Mouse (Mus musculus) naive thymus-derived CD4-positive, alpha-beta T cell, adult 2 months (primary cell): ENCODE data around the gene Selenos.

ENCODE experiments used
- DNase-seq: peaks from one replicate; pipeline ENCODE4 v3.0.0-alpha.2; 2011; ENCODE audit warnings: low read depth

Gene Selenos

GRCm38 (mm10) chr7:66087652-66088051, 8.2 kb downstream of the Selenos start:
- DNase-seq: no peak

DNA sequence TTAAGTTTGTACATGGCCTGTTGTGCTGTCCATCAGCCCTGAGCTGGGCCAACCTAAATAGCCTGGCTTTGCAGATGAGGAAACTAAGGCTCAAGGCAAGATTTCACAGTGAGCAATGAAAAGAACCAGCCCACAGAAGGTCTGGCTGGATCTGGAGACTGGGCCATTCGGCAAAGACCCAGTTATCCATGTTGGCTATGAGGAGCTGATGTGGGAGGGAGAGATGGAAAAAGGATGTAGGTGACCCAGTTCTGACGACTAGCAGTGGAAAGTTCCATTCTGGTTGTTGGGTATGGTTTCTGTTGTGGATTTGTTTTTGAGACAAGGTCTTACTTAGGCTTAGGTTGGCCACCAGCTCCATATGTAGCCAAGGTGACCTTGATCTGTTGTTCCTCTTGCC, 8.6 kb downstream of the Selenos start:
- no peak for DNase-seq

GRCm38 (mm10) chr7:66090676-66091190, 11.3 kb downstream of the Selenos start:
- no peak for DNase-seq

GRCm38 (mm10) chr7:66091553-66091952, 12.1 kb downstream of the Selenos start:
- DNase-seq: no peak

- no peak for DNase-seq
These were observed 13.2 kb downstream of the Selenos start for GRCm38 (mm10) chr7:66092656-66093055.

DNA sequence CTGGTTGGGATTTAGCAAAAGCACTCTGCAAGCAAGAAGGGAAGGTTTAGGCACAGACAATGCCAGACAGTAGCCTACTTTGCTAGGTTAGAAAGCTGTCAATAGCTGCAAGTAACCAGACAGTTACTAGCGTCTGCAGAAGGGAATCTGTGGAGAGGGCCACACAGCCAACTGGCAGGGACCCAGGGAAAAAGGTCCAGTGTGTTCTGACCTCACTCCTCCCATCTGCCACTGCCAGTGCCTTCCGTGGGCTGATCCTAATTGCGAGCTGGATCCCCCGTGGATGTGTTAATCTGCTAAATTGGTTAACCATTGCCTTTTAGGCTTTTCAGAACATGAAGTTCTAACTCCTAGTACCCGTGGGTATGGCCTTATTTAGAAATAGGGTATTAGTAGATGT, 14.7 kb downstream of the Selenos start:
- DNase-seq: no peak

- no peak for DNase-seq
These were observed 19.4 kb downstream of the Selenos start for GRCm38 (mm10) chr7:66098803-66099202.

GRCm38 (mm10) chr7:66101866-66102265, 22.4 kb downstream of the Selenos start:
- peak; percentile 82 for DNase-seq

DNA sequence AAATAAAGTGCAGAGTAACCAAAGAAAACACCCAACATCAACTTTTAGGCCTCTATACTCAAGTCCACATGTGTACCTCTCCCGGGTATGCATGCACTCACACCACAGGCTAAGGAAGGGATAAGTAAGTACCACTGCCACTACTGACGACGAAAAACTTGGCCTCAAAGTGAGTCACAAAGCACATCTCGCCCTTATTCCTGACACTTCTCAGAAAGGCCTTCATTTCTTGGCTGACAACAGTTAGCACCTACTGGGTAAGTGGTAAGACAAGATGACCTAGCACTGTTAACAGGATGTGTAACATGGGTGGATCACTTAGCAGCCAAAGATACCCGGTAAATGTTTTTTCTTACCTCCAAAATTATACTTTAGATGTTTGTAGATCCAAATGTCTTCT, 25.1 kb downstream of the Selenos start:
- no peak for DNase-seq

GRCm38 (mm10) chr7:66105771-66106170, 26.3 kb downstream of the Selenos start:
- DNase-seq: no peak

DNA sequence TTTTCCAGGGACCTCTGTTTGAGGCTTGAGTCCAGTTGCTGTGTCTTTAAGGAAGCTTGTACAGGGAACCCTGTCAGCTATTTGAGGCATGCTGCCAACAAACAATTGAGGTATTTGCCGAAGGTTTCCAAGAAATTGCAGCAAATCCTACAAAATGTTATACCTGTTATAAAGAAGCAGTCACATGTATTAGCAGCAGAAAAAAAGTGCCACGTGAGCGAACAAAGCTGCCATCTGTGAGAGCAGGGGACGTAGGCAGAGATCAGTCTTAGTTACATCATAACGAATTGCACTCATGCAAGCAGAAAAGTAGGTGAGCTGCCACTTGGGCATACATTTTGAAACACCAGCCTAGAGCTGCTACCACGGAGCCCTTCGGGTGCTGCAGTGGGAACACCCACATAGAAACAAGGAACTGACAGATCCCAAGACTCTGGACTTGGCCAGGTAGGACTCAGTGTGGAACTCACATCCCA, 27.2 kb downstream of the Selenos start:
- DNase-seq: no peak

DNA sequence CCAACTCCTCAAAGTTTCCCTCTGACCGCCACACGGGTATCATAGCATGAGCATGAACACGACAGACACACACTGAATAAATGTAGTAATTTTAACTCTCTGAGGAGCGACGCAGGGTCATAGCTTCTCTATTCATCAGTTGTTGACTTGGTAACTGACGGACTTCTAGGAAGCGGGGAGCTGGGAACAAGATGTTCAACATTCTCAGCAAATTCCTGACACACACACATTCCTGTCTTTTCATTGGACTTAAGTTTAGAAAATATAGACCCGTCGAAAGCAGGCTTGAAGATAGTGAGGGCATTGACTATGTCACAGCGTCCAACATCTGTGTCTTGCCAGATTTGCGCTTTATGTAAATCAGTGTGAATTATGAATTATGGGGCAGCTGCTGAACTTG, 27.8 kb downstream of the Selenos start:
- DNase-seq: no peak

DNA sequence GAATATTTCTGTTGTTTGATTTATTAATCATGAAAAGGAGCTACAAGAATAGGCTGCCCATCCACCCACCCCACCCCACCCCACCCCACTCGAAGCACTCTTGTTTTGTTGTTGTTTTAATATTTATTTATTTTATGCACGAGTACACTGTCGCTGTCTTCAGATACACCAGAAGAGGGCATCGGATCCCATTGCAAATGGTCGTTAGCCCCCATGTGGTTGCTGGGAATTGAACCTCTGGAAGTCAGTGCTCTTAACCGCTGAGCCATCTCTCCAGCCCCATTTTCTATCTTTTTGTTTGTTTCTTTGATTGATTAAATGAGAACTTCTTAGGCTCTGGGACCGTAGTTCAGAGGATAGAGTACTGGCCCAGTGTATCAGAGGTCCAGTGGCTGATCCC, 28.5 kb downstream of the Selenos start:
- peak; percentile 24 for DNase-seq

- peak; percentile 77 for DNase-seq
These were observed 29.8 kb downstream of the Selenos start, which contains the start of gene Chsy1 for GRCm38 (mm10) chr7:66108961-66109854. Chsy1 (plus strand) TSS chr7:66109515.

GRCm38 (mm10) chr7:66109855-66110635, 30.6 kb downstream of the Selenos start:
- peak; percentile 60 for DNase-seq

GRCm38 (mm10) chr7:66110636-66111112, 31.2 kb downstream of the Selenos start:
- DNase-seq: peak; percentile 40

DNA sequence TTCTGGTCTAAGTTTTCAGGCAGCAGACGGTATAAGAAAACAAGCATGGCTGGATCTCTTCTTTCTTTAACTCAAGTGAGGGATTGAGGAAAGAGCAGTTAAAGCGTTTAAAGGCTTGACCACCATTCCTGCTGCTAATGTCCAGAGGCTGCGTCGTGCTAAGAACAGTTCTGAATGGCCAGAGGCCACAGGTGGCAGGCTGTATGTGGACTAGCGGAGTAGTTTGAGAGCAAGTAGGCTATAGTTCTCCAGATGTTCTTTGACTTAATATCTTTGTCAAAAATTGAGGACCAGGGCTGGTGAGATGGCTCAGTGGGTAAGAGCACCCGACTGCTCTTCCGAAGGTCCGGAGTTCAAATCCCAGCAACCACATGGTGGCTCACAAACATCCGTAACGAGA, 31.8 kb downstream of the Selenos start:
- DNase-seq: no peak

GRCm38 (mm10) chr7:66113561-66113960, 34.1 kb downstream of the Selenos start:
- DNase-seq: no peak

DNA sequence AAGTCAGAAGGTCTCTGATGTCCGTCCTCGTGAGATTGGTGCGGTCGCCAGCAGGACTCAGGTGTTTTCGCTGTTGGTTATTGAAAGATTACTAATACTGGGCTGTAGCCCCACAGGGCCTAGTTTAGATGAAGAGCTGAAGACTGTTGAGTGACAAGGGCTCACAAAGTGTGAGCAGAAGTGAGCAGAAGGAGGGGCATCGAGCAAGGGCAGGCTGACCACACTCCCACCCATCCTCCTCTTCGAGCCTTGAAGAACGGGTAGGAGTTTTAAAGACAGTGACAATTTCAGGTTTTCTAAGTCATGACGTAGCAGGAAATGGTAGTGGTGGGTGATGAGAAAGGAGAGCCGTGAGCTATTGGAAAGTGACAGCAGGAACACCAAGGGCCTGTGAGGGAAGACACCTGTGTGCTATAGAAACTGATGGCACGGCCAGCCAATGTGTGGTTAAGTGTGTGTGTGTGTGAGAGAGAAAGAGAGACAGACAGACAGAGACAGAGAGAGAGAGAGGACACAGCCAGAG, 36.4 kb downstream of the Selenos start:
- peak; percentile 44 for DNase-seq

- no peak for DNase-seq
These were observed 37.5 kb downstream of the Selenos start for GRCm38 (mm10) chr7:66116906-66117482.

- no peak for DNase-seq
These were observed 38.6 kb downstream of the Selenos start for GRCm38 (mm10) chr7:66118046-66118445.

DNA sequence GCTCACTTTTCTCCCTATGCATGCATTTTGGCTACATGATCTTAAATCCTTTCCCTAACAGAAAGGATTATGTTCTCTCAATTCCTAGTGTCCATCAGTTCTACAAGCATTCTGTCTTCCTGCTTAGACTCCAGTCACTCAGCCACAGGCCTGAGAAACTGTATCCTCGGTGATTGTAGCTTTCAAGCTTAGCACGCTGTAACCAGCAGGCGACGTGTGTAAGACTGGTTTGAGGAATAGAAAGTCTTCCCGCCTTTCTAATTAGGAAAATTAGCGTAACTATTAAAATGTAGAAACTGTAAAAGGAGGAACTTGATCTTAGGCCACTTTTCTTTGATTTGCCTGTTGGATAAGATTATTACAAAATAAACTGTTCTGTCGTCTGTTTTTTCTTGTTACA, 39.3 kb downstream of the Selenos start:
- no peak for DNase-seq
